Mouse (Mus musculus): ENCODE results near the gene Cldn9.
A peak's percentile ranks its signal among the peaks of the same experiment; 100 is the strongest.

The Cldn9 gene

DNA sequence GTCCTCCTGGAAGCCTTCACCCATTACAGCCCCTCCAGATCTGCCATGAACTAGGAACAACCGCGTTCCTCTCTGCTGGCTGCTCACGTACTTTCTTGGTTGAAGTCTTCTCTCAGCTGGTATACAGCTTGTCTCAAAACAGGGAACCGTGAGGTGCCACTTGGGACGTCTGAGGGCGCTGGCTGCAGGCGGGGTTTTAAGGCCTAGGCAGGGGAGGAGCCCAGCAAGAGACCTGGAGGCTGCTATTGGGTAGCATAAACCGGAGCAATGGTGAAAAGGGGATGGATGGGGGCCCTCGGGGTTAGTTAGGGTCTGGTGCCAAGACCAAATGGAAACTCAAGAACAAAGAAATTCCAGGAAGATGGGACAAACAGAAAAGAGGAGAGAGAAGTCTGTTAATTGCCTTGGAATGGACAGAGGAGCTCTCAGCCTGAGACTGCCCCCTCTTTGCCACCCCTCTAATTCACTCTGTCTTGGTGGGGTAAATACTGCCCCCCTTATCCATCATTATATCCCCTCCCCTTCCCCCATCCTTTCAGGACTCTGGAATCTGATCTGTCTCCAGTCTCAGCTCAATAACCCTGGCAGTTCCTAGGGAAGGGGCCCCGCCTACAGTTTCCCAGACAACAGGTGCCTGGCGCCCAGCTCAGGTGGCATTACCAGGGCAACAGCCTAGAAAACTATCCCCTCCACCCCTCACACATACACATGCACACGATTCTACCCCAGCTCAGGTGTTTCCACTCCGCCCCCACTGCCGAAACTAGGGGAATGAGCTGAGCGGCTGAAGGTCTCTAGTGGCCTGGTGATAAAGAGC is at the start of gene Cldn9:
Cldn9 (minus strand) TSS at position 171 of the 817 bp plus-strand sequence.
- DNase-seq: no peak

- DNase-seq: no peak
These were observed 46.6 kb upstream of the Cldn9 start for GRCm38 (mm10) chr17:23730441-23730840.

- peak; percentile 99 for DNase-seq
These were observed 42.9 kb upstream of the Cldn9 start for GRCm38 (mm10) chr17:23726758-23727142.

DNA sequence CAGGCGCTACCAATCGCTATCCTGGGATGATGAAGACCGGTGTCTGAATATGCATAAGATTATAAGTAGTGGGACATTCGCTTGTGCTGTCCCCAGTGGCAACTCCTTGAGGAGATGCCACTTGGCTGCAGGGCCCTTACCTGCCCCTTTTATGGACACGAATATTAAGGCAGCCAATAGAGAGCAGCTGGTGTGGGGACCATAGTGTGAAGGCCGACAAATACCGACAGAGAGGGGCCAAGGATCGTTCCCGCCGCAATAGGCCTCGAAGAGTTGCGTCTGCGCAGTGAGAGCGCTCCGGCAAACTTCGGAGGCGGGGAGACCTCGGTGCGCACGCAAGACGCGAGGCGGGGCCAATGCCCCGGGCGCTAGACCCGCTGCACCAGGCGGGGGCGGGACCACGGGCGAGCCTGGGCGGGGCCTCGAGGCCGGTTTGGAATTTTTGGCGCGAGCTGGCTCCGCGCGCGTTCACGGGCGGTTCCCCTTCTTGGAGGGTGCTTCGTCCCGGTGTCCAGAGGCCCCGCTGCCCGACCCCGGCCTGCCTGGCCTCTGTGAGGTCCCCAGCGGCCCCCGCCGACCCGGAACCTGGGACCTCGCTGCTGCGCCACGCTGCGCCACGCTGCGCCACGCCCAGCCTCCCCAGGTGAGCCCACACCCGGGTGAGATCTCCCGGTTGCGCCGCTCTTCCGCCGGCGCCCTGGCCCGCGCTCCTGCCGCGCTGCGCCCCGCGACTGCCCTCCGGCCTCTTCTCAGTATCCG is 42.4 kb upstream of the Cldn9 start, which contains the start of gene Pkmyt1:
Pkmyt1 (plus strand) TSS at position 338 of the 759 bp plus-strand sequence.
- DNase-seq: peak; percentile 100

- no peak for DNase-seq
These were observed 41.7 kb upstream of the Cldn9 start for GRCm38 (mm10) chr17:23725477-23725876.

GRCm38 (mm10) chr17:23722376-23723125 is 38.7 kb upstream of the Cldn9 start, which contains the start of gene 1520401A03Rik:
1520401A03Rik (minus strand) TSS chr17:23722783.
- DNase-seq: no peak

GRCm38 (mm10) chr17:23721886-23722285 is 38.1 kb upstream of the Cldn9 start:
- no peak for DNase-seq

GRCm38 (mm10) chr17:23719455-23719854 is 35.6 kb upstream of the Cldn9 start:
- DNase-seq: no peak

GRCm38 (mm10) chr17:23717003-23717402 is 33.2 kb upstream of the Cldn9 start:
- no peak for DNase-seq

GRCm38 (mm10) chr17:23706212-23706611 is 22.4 kb upstream of the Cldn9 start:
- DNase-seq: peak; percentile 94

DNA sequence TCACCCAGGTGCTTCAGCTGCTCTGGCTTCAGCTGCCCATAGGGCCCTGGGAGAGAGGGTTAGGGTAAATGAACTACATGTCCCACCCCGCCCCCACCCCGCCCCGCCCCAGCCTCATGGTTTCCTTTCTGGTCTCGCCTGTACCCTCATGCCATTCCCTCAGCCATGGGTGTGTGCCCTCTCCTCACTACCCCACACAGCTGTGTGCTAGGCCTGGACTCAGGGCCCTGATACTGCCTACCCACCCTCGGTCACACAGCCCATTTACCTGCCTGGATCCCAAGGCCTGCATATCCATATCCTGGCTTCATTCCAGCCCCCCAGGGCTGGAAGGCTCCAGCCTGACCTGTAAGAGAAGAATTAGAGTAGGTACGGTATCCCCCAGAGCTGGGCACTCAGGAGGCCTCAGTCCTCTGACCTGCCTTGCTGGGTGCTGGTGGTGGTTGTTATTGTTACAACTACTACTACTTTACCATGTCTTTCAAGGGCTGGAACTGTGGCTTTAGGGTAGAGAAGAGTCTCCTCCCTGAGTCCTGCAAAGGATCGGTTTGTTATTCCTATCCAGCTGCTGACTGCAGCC is 21.8 kb upstream of the Cldn9 start:
- DNase-seq: no peak

GRCm38 (mm10) chr17:23704741-23705140 is 20.9 kb upstream of the Cldn9 start:
- DNase-seq: no peak

- no peak for DNase-seq
These were observed 19.5 kb upstream of the Cldn9 start for GRCm38 (mm10) chr17:23703301-23703700.

DNA sequence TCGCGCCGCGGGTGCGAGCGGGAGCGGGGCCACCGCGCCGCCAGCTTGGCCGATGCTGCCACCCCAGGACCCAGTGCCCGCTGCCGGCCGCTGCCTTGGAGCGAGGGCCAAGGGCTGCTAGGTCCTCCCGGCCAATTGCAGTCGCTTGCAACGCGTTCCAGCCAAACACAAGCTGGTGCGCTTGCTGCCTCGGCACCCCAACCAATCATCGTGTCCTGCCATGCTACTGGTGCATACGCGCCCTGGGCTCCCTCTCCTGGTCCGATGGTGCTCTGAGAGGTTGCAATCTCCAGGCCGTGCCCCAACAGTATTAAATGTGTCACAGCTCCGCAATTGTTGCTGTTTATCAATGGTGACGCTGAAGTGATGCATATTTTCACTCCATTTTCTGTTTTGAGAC is 16.3 kb upstream of the Cldn9 start:
- peak; percentile 100 for DNase-seq

DNA sequence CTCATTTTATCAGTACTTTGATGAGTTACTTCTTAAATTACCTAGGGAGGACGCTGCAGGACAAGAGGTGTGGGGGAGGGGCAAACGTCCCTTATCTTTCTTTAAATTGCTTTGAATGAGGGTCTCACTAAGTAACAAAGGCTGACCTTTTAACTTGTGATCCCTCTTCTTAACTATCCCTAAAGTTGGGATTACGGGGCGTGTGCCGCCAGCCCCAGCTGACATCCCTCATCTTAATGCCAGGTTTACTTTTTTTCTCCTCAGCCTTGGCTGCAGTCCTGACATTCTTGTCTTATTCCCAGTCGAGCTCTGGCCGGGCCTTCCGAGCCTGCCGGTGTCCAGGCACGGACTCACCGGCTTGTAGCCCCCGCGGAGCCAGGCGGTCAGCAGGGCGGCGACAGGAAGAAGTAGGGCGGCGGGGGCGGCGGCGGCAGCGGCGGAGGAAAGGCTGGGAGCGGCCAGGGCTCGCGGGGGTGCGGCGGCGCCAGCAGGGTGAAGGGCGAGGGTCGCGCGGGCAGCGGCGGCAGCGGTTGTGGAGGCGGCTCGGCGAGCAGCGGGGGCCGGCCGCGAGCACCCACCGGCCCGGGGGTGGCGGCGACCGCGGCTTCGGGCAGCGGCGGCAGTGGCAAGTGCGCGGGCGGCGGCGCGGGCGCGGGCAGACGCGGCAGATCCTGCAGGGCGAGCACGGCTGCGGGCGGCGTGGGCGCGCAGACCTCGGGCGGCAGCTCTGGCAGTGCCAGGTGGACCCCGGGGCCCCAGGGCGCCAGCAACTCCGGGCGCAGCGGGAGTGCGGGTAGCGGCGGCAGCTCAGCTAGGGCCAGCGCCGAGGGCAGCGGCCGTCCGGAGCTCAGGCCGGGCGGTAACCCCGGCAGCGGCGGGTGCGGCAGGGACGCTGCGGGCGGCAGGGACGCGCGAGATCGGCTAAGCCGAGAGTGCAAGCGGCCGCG is 15.6 kb upstream of the Cldn9 start:
- DNase-seq: peak; percentile 95

GRCm38 (mm10) chr17:23695801-23696200 is 12.0 kb upstream of the Cldn9 start:
- DNase-seq: no peak

DNA sequence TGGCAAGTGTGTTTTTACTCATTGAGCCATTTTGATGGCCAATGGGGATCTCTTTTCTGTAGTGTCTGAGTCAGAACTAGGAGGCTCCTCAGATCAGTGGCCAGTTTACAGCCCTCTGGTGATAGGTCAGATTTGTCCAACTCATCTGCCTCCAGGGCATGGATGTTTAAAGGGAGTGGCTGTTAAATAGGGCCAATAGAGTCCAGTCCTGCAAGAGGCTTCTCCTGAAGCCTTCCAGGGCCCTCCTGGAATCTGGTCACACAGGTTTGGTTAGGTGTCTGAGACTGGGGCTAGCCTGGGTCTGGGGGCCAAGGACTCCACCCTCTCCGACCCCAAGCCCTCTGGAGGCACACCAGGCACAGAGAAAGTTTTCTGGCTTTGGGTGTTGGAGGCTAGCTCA is 10.7 kb upstream of the Cldn9 start:
- DNase-seq: no peak

GRCm38 (mm10) chr17:23683226-23683625 is 600 bp downstream of the Cldn9 start:
- no peak for DNase-seq

DNA sequence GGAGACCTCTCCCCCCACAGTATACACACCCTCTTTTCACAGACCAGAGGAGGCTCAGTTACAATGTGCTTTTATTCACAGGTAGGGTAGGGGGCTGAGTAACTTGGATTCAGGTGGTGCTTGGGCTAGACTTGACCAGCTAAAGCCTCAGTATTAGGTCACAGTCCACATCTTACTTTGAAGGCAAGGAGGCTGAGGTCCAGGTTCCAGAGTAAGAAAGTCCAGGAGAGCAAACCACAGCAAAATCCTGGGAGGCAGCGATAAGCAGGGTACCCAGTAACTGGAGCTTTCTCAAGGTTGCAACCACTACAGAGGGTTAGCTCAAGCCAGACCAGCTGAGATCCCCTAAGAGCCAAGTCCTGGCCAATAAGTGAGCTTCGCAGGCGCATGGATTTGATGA is 1.3 kb downstream of the Cldn9 start:
- no peak for DNase-seq

GRCm38 (mm10) chr17:23682092-23682491 is 1.7 kb downstream of the Cldn9 start:
- no peak for DNase-seq

DNA sequence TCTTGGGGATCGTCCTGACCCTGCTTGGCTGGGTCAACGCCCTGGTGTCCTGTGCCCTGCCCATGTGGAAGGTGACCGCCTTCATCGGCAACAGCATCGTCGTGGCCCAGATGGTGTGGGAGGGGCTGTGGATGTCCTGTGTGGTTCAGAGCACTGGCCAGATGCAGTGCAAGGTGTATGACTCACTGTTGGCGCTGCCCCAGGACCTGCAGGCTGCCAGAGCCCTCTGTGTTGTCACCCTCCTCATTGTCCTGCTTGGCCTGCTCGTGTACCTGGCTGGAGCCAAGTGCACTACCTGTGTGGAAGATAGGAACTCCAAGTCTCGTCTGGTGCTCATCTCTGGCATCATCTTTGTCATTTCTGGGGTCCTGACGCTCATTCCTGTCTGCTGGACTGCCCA is 2.7 kb downstream of the Cldn9 start:
- DNase-seq: peak; percentile 88

- peak; percentile 79 for DNase-seq
These were observed 3.5 kb downstream of the Cldn9 start for GRCm38 (mm10) chr17:23680336-23680735.

Measured in heart, adult 11 months (tissue).